Mouse (Mus musculus) megakaryocyte, embryonic 14.5 days (primary cell): Measurements from ENCODE around the gene Ppp1r13b. TPM values are rescaled to one million over a fixed set of nuclear protein-coding genes. Genes with fewer than 3 reads are reported as not detected.
A peak's percentile ranks its signal among the peaks of the same experiment; 100 is the strongest.

Source experiments
- H3K27me3 ChIP-seq: replicated peaks from 2 replicates; pipeline ENCODE3; 2012; ENCODE audit warnings: inconsistent platforms
- H3K36me3 ChIP-seq: replicated peaks from 2 replicates; pipeline ENCODE3; 2012; ENCODE audit warnings: low read length, inconsistent platforms, mixed read lengths
- H3K4me1 ChIP-seq: 2 replicates; pipeline ENCODE4 v1.6.1; 2012; ENCODE audit warnings: inconsistent platforms
- H3K4me3 ChIP-seq: replicated peaks from 2 replicates; pipeline ENCODE3; 2012; ENCODE audit warnings: moderate library complexity, mild to moderate bottlenecking, inconsistent platforms
- H3K9me3 ChIP-seq: 2 replicates; pipeline ENCODE4 v1.6.1; 2012; ENCODE audit warnings: inconsistent platforms
- FLI1 ChIP-seq: IDR thresholded peaks from 2 replicates; pipeline ENCODE4 v1.6.1; 2012; ENCODE audit warnings: low read length, inconsistent platforms, mixed read lengths
- GATA1 ChIP-seq: IDR thresholded peaks from 3 replicates; pipeline ENCODE4 v1.6.1; 2012; ENCODE audit warnings: mixed read lengths, low read length, inconsistent platforms, borderline replicate concordance
- polyA plus RNA-seq: library from polyadenylated mRNA; stranded (reverse); fragments of >175 nt; gene quantifications from 2 replicates; pipeline ENCODE4 v1.2.3, GENCODE M21; 2012; ENCODE audit warnings: low replicate concordance; ENCODE audit not compliant: insufficient read depth

Ppp1r13b gene
- polyA plus RNA-seq, 1 experiment = 15.6 TPM

DNA sequence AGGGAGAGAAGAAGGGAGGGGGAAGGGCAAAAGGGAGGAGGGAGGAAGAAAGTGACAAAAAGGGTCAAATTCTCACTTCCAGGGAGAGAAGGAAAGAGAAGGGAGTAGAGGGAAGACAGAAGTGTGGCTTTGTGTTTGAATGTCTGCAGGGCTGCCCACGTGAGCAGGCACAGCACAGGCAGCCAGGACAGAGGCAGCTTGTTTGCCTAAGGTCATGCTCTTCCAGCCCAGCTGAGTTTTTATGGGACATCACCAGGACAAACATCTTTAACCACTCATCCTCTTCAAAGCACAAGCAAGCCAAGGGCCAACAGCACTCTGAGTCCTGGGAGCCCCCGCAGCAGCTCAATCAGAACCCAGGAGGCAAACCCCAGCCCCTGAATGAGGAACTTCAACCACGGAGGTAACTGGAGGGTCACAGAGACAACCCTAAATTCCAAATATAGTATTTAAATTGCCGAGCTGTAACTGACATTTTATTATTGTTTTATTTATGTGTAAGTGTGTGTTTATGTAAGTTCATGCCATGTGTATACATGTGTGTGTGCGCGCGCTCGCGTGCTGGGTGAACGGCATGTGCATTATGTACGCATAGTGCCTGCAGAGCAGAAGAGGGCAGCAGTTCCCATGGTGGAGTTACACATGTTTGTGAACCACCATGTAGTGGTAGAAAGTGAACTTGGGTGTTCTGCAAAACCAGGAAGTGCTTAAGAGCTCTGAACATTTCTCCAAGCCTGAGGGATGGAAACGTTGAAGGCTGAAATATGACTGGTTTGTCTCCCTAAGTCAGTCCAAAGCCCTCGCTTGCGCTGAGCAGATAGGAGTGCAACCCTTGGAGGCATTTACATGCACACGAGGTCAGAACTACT is 65.1 kb downstream of the Ppp1r13b start:
- peaks cover 91% of the 10 kb centered on the region for H3K36me3 ChIP-seq
- H3K4me1 ChIP-seq = peaks cover 19% of the 10 kb centered on the region
- H3K27me3 ChIP-seq = no peaks in the 10 kb centered on the region
- no peak overlapping the region for H3K4me3 ChIP-seq
- no peaks in the 10 kb centered on the region for H3K9me3 ChIP-seq
- TF ChIP-seq GATA1 (no peak), FLI1 (no peak)

DNA sequence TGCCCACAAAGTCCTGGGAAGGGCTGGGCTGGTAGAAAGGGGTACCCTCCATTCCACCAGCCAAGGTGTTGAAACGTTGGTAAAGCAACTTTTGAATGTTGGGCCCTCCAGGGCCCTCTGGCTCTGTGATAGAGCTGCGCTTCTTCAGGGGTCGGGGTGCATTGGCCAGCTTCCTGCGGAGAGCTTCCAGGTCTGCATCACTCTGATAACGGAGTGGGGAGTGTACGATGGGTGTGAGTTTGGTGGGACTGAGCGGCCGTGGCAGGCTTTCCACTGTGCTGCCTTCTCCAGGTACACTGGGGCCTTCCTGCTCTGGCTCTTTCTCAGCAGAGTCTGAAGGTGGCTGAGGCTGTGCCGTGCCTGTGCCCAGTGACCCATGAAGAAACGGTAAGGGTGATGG is 74.5 kb downstream of the Ppp1r13b start:
- no peaks in the 10 kb centered on the region for H3K27me3 ChIP-seq
- H3K4me1 ChIP-seq = peaks cover 4% of the 10 kb centered on the region; the same call in 1 of the 2 replicates
- TF ChIP-seq FLI1 (no peak), GATA1 (no peak)
- H3K4me3 ChIP-seq = peak overlapping the region; percentile 21
- H3K9me3 ChIP-seq = no peaks in the 10 kb centered on the region
- H3K36me3 ChIP-seq = peaks cover 100% of the 10 kb centered on the region

- Histone ChIP-seq H3K4me1 (peaks cover 5% of the 10 kb centered on the region; the same call in 1 of the 2 replicates), H3K4me3 (no peak overlapping the region), H3K27me3 (no peaks in the 10 kb centered on the region), H3K36me3 (peaks cover 100% of the 10 kb centered on the region), H3K9me3 (no peaks in the 10 kb centered on the region)
- TF ChIP-seq FLI1 (no peak), GATA1 (no peak)
Measured at GRCm38 (mm10) chr12:111832643-111833042, 75.3 kb downstream of the Ppp1r13b start.

- H3K4me3 ChIP-seq = no peak overlapping the region
- no peaks in the 10 kb centered on the region for H3K9me3 ChIP-seq
- peaks cover 100% of the 10 kb centered on the region for H3K36me3 ChIP-seq
- H3K27me3 ChIP-seq = no peaks in the 10 kb centered on the region
- H3K4me1 ChIP-seq = peaks cover 21% of the 10 kb centered on the region
- TF ChIP-seq GATA1 (no peak), FLI1 (no peak)
Measured at GRCm38 (mm10) chr12:111830375-111830774, 77.5 kb downstream of the Ppp1r13b start.

- Histone ChIP-seq H3K4me3 (no peak overlapping the region), H3K4me1 (peaks cover 21% of the 10 kb centered on the region), H3K36me3 (peaks cover 100% of the 10 kb centered on the region), H3K27me3 (no peaks in the 10 kb centered on the region), H3K9me3 (no peaks in the 10 kb centered on the region)
- TF ChIP-seq GATA1 = no peak
- TF ChIP-seq FLI1 = no peak
Measured at GRCm38 (mm10) chr12:111829954-111830353, 78.0 kb downstream of the Ppp1r13b start.

DNA sequence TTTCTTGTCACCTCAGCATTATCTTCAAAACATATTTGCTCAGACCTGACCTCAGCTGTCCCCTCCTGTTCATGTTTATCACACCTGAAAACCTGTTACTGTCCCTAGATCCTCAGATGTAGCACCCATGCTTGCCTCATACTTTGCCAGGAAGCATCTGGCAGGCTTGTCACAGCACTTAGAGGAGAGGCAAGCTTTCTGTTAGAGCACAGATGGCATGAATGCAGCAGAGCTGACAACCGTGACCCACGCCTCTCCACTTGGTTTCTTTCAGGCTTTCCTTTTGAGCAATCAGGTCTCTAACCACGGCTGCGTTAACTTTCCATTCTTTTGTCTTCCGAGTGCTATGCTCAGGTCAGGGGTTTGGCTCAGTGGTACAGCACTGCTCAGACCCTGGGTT is 78.5 kb downstream of the Ppp1r13b start:
- Histone ChIP-seq H3K36me3 (peaks cover 100% of the 10 kb centered on the region), H3K4me3 (no peak overlapping the region), H3K27me3 (no peaks in the 10 kb centered on the region), H3K9me3 (no peaks in the 10 kb centered on the region), H3K4me1 (peaks cover 21% of the 10 kb centered on the region)
- TF ChIP-seq FLI1 (no peak), GATA1 (no peak)

DNA sequence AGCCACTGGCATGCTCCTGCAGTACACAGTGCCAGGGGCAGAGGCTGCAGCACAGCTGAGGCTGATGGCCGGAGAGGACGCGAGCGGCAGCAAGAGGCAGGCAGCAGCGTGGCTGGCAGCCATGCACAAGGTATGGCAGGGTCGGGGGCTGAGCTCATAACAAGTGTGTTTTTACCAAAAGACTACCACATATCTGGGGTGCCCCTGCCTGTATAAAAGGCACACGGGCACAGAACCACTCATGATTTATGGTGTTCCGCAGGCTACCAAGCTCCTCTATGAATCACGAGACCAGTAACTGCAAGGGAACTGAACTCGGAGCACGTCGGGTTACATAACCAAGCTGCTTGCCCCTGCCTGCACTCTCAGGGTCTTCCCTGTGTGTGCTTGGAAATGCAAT is 80.4 kb downstream of the Ppp1r13b start:
- H3K4me1 ChIP-seq = peaks cover 21% of the 10 kb centered on the region
- peaks cover 100% of the 10 kb centered on the region for H3K36me3 ChIP-seq
- H3K27me3 ChIP-seq = no peaks in the 10 kb centered on the region
- H3K9me3 ChIP-seq = no peaks in the 10 kb centered on the region
- TF ChIP-seq GATA1 (no peak), FLI1 (no peak)
- no peak overlapping the region for H3K4me3 ChIP-seq

DNA sequence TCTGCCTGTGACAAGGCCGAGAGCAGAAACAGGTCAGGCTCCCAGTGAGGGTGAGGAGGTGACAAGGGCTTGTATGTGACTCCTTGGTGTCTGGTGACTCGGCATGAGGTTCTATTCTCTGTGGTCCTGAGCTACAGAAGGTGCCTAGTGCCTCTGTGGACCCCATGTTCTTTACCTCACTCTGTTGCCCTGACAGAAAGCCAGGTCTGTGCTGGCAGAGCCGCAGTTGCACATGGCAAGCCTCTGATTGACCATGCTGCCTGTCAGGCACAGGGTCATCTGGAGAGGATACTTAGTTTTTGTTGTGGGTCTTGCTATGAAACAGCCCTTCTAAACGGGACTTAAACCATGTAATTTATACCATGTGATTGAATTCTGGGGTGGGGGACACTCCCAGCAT is 86.0 kb downstream of the Ppp1r13b start:
- H3K4me1 ChIP-seq = peaks cover 56% of the 10 kb centered on the region
- no peaks in the 10 kb centered on the region for H3K9me3 ChIP-seq
- H3K36me3 ChIP-seq = peaks cover 88% of the 10 kb centered on the region
- TF ChIP-seq FLI1 (no peak), GATA1 (no peak)
- no peak overlapping the region for H3K4me3 ChIP-seq
- no peaks in the 10 kb centered on the region for H3K27me3 ChIP-seq

DNA sequence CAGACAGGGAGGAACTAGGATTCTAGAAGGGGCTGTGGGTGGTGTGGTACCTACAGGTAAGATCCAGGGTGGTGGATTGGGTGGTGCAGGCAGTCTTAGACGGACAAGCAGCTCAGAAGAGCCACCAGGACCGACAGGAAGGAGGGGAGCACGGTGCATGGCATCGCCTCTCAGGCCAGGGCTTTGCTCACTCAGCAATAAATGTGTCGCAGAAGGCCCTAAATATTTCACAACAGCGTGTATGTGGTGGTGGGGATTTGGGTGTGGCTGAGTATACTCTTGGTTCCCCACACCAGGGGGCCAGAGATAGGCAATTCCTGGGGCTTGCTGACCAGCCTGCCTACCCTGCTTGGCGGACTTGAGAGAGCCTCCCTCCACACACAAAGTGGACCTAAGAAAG is 87.2 kb downstream of the Ppp1r13b start:
- Histone ChIP-seq H3K36me3 (peaks cover 77% of the 10 kb centered on the region), H3K27me3 (no peaks in the 10 kb centered on the region), H3K4me1 (peaks cover 59% of the 10 kb centered on the region), H3K4me3 (no peak overlapping the region), H3K9me3 (no peaks in the 10 kb centered on the region)
- no peak for TF ChIP-seq GATA1
- TF ChIP-seq FLI1 = no peak

DNA sequence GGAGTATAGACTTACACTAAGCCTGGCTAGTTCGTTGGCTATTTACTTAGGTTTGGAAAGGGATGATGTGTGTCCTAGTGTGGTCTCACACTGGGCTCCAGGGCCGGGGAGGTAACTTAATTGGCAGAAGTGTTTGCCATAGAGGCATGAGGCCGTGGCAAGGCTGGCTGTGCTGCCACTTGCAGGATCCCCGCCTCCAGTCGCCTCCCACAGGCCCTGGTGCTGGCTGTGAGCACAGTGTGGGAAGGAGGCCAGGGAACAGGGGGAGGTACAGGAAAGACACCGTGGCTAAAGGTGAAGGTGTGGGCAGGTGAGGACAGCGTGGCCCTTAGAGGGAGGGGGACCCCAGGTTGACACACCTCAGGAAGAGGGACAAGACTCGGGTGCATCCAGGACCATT is 88.0 kb downstream of the Ppp1r13b start:
- Histone ChIP-seq H3K4me3 (peak overlapping the region; percentile 2), H3K4me1 (peaks cover 66% of the 10 kb centered on the region), H3K36me3 (peaks cover 69% of the 10 kb centered on the region), H3K27me3 (no peaks in the 10 kb centered on the region), H3K9me3 (no peaks in the 10 kb centered on the region)
- TF ChIP-seq FLI1 = no peak
- no peak for TF ChIP-seq GATA1
